Mouse (Mus musculus) large intestine, adult 2 months (tissue): Measurements from ENCODE around the gene Hsp90ab1. TPM values are rescaled to one million over a fixed set of nuclear protein-coding genes. Genes with fewer than 3 reads are reported as not detected.

Experiments
- DNase-seq: peaks from one replicate; pipeline ENCODE4 v3.0.0-alpha.2; 2012; ENCODE audit warnings: low read depth, low spot score
- WGBS: fragments of 180-500 bp; shearing (Covaris S2); methylation state at CpG from one replicate; pipeline ENCODE4 v1.1.7; 2018; 5-methylcytosine and 5-hydroxymethylcytosine counted together
- polyA plus RNA-seq: library from polyadenylated mRNA; depleted of rRNA; stranded (reverse); fragments of >200 nt; gene quantifications from 2 replicates; pipeline ENCODE4 v1.2.3, GENCODE M21; 2012

Hsp90ab1 gene
- polyA plus RNA-seq, 1 experiment = 417 TPM

GRCm38 (mm10) chr17:45597787-45598186 lies 24.7 kb upstream of the Hsp90ab1 start:
- WGBS = 10% methylated on average over 3 of the region's 3 CpGs
- no peak for DNase-seq

DNA sequence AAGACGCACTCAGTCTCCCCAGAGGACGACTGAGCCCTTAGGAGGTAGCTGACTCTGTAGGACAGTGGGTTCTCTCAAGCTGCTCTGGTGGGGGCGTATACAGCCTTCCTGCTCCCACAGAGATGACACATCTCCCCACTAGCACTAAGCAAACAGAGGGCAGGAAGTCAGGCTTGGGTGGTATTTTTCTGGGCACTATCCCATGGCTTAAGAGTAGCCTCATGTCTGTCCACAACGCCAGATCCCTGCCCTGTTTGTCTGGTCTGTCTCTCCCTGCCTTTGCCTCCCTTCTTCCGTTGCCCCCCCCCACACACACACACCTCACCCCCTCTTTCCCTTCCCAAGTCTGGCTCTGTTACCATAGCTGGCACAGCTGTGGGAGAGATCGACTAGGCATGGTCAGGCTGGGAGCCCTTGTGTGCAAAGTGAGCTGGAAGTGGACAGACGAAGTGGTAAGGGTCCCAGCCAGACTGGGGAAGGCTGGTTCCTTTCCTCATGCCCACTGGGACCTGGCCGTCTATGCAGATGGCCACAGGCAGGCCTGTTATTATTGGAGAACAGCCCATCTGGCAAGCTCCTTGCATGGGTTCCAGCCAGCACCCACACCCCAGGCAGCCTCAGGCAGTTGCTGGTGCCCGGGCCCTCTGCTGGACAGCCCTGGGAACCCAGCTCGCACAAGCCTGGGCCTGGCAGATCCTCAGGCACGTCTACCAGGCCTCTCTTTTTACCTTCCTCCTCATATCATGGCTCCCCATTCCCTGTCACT lies 23.7 kb upstream of the Hsp90ab1 start:
- DNase-seq = no peak
- WGBS = 26% methylated on average over 11 of the region's 11 CpGs

GRCm38 (mm10) chr17:45595736-45596390 lies 22.8 kb upstream of the Hsp90ab1 start:
- 15% methylated on average over 23 of the region's 23 CpGs for WGBS

GRCm38 (mm10) chr17:45594881-45595735 lies 22.0 kb upstream of the Hsp90ab1 start:
- DNase-seq = no peak
- WGBS = 2% methylated on average over 58 of the region's 58 CpGs

More at GRCm38 (mm10) chr17:45595736-45596390, 22.8 kb upstream of the Hsp90ab1 start:
- no peak for DNase-seq

GRCm38 (mm10) chr17:45594195-45594594 lies 21.1 kb upstream of the Hsp90ab1 start:
- DNase-seq = no peak
- 68% methylated on average over 8 of the region's 8 CpGs for WGBS

GRCm38 (mm10) chr17:45593479-45593878 lies 20.4 kb upstream of the Hsp90ab1 start:
- DNase-seq = no peak
- WGBS = 65% methylated on average over 8 of the region's 8 CpGs

DNA sequence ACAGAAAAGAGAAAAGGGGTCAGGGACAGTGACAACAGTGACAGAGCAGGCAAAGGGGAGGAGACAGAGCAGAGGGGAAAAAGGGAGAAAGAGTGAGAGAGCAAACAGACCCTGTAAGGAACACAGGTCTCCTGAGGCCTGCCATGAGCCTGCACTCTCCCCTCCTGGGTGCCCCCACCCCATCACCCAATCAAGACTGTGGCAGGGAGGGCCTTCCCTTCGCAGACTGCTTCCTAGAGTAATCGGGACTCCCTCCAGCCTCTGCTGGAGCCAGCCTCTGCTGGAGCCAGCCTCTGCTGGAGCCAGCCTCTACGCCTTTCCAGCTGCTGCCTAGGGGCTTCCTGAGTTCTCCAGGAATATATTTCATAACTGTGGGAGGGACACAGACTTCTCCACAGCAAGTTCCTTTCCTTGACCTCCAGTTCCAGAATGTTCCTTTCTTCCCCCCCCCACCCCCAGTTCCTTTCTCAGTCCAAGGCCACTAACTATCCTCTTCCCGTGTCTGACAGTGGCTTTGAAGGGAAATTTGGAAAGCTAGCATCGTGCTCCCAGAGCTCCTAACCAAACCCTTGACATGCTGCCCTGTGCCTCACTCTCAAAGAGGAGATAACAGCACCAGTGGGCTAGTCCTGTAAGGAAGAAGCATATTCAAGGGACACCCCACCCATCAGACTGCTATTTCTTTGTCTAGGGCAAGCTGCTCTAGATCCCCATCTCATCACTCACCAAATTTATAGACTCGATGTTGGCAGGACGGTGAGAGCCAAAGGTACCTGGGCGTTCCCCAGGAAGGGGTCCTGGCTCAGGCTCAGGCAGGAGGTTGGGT lies 19.7 kb upstream of the Hsp90ab1 start:
- no peak for DNase-seq
- WGBS = 54% methylated on average over 8 of the region's 8 CpGs

DNA sequence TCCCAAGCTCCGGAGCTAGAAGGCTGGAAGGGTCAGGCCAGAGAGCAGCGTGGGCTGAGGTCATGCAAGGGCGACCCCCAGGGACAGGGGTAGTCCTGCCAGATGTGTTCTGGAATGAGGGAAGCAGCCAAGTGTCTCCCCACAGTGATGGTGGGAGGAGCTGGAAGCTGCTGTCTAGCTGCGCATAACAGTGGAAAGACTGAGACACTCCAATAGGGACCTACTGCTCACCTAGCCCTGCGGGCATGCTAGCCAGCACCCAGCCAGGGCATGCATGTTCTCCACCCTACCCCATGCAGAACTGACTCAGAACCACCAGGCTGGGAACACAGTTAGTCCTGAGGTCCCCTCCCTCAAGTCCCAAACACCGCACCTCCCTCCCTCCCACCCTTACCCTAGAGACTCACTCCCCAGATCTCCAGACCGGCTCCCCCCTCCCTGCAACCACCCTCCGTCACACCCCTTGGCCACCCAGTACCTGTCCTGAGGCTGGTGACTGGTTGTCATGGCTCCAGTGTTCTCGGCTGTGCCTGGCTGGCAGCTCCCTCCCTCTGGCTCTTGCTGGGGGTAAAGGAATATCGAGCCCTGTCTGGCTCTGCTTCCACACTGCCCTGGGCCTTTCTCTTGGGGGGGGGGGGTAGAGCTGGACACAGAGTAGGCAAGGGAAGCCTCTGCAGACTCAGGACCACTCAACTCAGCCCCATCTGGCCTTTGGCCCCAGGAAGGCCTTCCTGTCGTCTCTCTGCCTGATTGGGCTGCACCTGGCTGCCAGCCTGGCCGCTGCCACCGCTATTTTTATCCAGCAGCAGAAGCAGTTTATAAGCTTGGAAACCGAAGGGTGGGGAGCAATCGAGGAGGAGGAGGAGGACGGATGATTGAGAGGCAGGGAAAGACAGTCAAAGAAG lies 18.9 kb upstream of the Hsp90ab1 start:
- no peak for DNase-seq
- WGBS = 50% methylated on average over 16 of the region's 16 CpGs

GRCm38 (mm10) chr17:45590410-45590809 lies 17.3 kb upstream of the Hsp90ab1 start:
- DNase-seq = no peak
- 91% methylated on average over 6 of the region's 6 CpGs for WGBS

- 95% methylated on average over 8 of the region's 8 CpGs for WGBS
- DNase-seq = no peak
These were observed 16.8 kb upstream of the Hsp90ab1 start for GRCm38 (mm10) chr17:45589844-45590243.

- DNase-seq = no peak
- whole genome bisulfite sequencing = 97% methylated on average over 7 of the region's 7 CpGs
These were observed 16.2 kb upstream of the Hsp90ab1 start for GRCm38 (mm10) chr17:45589236-45589635.

- DNase-seq = no peak
- WGBS = 89% methylated on average over 7 of the region's 7 CpGs
These were observed 15.3 kb upstream of the Hsp90ab1 start for GRCm38 (mm10) chr17:45588370-45588769.

DNA sequence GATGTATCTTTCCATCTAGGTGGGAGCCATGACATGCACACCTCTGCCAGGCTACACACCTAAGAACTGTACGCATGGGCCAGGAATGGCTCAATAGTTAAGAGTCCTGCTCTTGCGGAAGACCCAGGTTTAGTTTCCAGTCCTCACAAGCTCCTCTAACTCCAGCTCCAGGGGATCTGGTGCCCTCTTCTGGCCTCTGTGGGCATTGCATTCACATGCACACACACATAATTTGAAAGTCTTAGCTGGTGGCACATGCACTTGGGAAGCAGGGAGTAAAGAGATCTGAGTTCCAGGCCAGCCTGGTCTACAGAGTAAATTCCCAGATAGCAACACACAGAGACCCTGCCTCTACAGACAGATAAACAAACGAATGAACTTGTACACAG lies 13.4 kb upstream of the Hsp90ab1 start:
- DNase-seq = no peak
- 97% methylated on average over 3 of the region's 3 CpGs for WGBS

GRCm38 (mm10) chr17:45585725-45586448 lies 12.8 kb upstream of the Hsp90ab1 start:
- 84% methylated on average over 23 of the region's 23 CpGs for WGBS
- no peak for DNase-seq

DNA sequence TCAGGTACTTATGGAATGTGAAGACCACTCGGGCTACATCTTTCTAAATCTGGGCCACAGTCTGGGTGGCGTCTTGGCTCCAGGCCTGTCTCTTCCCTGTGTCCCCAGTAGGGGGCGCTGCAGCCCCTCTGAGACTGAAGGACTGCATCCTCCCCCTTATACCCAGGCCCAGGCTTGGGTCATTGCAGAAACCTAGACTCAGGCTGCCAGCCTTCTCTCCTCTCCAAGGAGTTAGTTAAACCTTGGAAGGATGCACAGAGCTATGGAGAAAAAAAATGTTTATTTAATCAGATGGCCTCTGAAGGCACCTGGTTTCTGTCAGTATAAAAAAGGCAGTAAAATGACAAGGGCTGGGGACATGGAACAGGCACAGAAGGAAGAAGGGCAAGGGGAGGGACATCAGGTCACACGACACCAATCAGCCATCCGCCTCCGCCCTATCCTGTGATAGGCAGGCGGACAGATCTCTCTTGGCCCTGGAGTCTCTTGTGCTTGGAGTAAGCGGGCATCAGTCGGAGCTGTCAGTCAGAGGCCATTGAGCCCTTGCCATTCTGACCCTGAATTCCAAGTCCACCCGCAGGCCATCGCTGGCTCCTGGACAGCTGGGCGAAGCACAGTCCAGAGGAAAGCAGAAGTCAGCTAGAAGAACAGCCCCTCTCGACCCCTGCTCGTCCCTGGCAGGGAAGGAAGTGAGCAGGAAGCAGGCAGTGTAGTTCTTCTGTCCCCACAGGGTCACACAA lies 12.0 kb upstream of the Hsp90ab1 start:
- 41% methylated on average over 14 of the region's 14 CpGs for WGBS
- DNase-seq = no peak

DNA sequence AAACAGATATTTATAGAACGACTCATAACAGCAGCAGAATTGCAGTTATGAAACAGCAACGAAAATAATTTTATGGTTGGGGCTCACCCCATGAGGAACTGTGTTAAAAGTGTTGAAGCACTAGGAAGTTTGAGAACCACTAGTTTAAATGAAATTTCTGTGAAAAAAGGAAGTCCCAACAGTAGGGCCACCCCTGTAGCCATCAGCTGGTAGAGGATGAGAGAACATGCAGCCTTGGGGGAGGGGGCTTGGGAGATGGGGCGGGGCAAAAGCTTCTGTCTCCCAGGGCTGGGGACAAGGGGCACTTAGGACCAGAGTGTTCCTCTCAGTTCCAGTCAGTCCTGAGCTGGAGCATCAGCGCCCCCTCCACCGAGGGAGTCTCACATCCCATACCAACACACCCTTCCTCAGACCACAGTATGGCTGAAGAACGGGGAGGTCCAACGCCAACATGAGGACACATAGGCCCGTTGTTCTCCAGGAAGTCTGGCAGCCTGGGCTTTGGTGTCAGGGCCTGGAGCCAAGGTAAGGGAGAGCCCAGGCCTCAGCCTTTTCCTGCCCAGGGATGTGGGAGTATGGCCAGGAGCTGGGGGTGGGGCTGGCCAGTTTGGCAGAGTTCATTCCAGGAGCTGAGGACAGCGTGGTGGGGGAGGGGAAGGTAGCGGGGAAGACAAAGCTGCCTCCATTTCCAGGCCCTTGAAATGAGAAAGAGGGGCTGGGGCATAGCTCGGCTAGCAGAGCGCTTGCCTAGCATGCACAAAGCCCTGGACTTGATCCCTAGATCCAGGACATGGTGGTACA lies 11.2 kb upstream of the Hsp90ab1 start:
- 24% methylated on average over 12 of the region's 12 CpGs for WGBS
- DNase-seq = no peak
